Mouse (Mus musculus) ES-CJ7 (cell line): ENCODE results near the gene Selenoo.

ENCODE experiments used
- DNase-seq: peaks from one replicate; pipeline ENCODE4 v3.0.0; 2011; ENCODE audit warnings: low read depth, low spot score

Gene Selenoo

GRCm38 (mm10) chr15:89125351-89125750 is 36.5 kb downstream of the Selenoo start:
- no peak for DNase-seq

GRCm38 (mm10) chr15:89126622-89127021 is 37.7 kb downstream of the Selenoo start:
- DNase-seq, result no peak

GRCm38 (mm10) chr15:89127364-89127940 is 38.6 kb downstream of the Selenoo start:
- DNase-seq, result no peak

- DNase-seq, result peak; percentile 81
Observed at GRCm38 (mm10) chr15:89128382-89129350, 39.8 kb downstream of the Selenoo start, which contains the start of gene Hdac10. Hdac10 (minus strand) TSS chr15:89128700.

GRCm38 (mm10) chr15:89130245-89130644 is 41.4 kb downstream of the Selenoo start:
- no peak for DNase-seq

GRCm38 (mm10) chr15:89131316-89131715 is 42.4 kb downstream of the Selenoo start:
- DNase-seq, result no peak

- DNase-seq, result no peak
Observed at GRCm38 (mm10) chr15:89136461-89137155, 47.7 kb downstream of the Selenoo start.

GRCm38 (mm10) chr15:89137378-89138045 is 48.6 kb downstream of the Selenoo start:
- DNase-seq, result no peak

GRCm38 (mm10) chr15:89138046-89138405 is 49.1 kb downstream of the Selenoo start:
- no peak for DNase-seq

- DNase-seq, result no peak
Observed at GRCm38 (mm10) chr15:89138531-89138930, 49.6 kb downstream of the Selenoo start.

- DNase-seq, result no peak
Observed at GRCm38 (mm10) chr15:89140048-89140658, 51.3 kb downstream of the Selenoo start.

GRCm38 (mm10) chr15:89140659-89141252 is 51.9 kb downstream of the Selenoo start, which contains the start of gene Mapk12:
Mapk12 (minus strand) TSS chr15:89140703.
- DNase-seq, result peak; percentile 74

- no peak for DNase-seq
Observed at GRCm38 (mm10) chr15:89141443-89141842, 52.6 kb downstream of the Selenoo start.

- DNase-seq, result no peak
Observed at GRCm38 (mm10) chr15:89141905-89142304, 53.0 kb downstream of the Selenoo start.

- no peak for DNase-seq
Observed at GRCm38 (mm10) chr15:89143134-89143533, 54.2 kb downstream of the Selenoo start.

- DNase-seq, result no peak
Observed at GRCm38 (mm10) chr15:89144965-89145364, 56.1 kb downstream of the Selenoo start.

GRCm38 (mm10) chr15:89145813-89146350 is 57.0 kb downstream of the Selenoo start:
- DNase-seq, result no peak

GRCm38 (mm10) chr15:89146537-89146936 is 57.7 kb downstream of the Selenoo start:
- peak; percentile 76 for DNase-seq

GRCm38 (mm10) chr15:89147024-89147423 is 58.1 kb downstream of the Selenoo start:
- DNase-seq, result no peak

GRCm38 (mm10) chr15:89147456-89147855 is 58.6 kb downstream of the Selenoo start:
- DNase-seq, result no peak
